Mouse (Mus musculus) spleen, adult 12 weeks (tissue): ENCODE results near the gene Rpl27.
"Not testable (repeated sequence)": the region's sequence is repeated elsewhere in the genome, so short reads cannot be mapped to it uniquely, and the experiment has no call there.

Experiments
- DNase-seq: peaks from one replicate; pipeline ENCODE4 v3.0.0; 2022; ENCODE audit warnings: low spot score

The Rpl27 gene

DNA sequence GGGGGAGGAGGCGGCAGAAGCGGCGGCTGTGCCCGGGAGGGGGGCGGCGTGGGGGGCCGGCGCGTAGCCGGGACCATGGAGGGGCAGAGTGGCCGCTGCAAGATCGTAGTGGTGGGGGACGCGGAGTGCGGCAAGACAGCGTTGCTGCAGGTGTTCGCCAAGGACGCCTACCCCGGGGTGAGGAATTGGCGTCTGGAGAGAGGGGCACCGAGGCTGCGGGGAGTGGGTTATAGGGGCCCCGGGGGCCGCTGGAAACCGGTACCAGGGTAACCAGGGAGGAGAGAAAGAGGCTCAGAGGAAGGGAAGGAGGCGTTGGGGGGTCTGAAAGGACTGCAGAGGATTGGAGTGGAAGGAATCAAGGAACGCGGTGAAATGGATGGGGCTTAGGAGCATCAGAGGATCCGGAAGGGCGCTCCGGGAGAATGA is 26.2 kb downstream of the Rpl27 start:
- DNase-seq, result no peak

DNA sequence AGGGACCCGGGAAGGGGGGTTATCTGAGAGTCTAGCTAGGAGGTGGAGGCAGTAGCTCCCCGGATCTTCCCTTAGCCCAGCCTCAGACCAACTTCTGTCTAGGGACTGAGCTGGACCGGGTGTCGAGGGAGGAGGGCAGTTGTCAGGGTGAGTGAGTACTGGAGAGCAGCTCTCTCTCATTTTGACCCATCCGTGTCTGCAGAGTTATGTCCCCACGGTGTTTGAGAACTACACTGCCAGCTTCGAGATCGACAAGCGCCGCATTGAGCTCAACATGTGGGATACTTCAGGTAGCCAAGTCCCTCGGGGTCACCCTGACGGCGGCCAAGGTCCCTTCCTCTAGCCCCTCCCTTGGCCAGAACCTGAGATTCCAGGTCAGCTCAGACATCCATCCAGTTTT is 26.6 kb downstream of the Rpl27 start:
- no peak for DNase-seq

DNA sequence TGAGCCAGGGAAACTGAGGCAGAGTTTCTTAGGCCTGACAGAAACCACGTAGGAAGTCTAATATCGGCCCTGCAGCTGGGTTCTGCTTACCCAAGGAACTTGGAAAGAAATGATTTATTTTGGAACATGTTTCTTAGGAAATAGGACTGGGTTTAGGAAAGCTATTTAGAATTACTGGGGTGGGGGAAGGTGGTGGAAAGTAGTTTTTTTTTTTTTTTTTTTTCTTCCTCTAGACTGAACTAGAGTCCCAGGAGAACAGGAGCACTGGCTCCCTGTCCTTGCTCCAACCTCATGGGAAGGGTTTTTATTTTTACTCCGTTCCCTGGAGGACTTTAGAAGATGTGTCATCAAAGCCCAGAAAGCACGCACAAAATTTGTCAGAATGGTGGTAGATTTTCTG is 27.1 kb downstream of the Rpl27 start:
- DNase-seq, result no peak

DNA sequence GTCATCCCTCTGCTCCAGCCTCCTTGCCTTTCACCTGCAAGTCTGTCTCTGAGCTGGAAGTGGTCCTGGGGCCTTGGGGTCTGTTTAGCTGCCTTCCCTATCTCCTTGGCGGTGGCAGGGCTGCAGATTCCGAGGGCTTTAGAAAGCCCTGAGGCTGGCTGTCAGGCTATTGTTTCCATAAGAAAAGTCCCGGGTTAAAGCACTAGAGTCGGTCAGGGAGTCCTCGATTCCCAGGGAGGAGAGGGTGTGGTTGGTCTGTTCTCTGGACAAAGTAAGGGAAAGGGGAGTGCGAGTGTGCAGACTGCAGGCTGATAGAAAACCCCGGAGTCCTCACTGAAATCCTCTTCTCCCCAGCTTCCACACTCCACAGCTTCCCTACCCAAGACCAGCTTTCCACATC is 28.1 kb downstream of the Rpl27 start:
- no peak for DNase-seq

DNA sequence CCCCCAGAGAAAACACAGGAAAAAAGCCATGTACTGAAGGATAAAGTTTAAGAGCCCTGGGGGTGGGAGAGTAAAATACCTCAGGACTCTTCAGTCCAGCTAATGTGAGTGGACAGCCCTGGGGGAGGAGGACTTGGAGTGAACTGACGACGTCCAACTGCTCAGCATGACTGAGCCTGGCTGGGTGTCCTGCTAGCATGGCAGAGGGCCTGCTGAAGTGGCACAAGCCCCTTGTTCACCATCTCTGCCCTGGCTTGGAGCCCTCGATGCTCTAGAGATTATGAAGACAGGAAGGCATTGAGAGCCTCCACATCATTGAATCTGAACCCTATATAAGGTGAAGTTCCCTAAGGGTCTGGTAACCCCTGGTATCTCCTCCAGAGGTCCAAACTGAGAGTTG is 29.8 kb downstream of the Rpl27 start:
- DNase-seq, result no peak

DNA sequence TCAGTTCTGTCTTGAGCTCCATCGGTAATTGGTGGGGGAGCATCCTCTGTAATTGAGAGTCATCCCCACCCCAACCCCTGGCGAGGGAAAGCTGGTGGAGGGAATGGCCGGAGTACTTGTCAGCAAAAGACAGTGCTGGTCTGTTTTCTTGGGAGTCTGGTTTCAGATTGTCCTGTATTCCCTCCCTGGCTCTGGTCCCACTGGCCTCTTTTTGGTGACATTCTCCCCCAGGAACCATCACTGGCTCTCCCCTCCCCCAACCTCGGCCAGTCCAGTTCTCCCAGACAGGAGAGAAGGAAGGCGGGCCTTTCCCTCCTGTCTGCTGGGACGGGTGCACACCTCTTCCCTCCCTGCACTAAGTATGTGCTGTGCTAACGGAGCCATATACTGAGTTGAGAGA is 30.2 kb downstream of the Rpl27 start:
- DNase-seq, result no peak

DNA sequence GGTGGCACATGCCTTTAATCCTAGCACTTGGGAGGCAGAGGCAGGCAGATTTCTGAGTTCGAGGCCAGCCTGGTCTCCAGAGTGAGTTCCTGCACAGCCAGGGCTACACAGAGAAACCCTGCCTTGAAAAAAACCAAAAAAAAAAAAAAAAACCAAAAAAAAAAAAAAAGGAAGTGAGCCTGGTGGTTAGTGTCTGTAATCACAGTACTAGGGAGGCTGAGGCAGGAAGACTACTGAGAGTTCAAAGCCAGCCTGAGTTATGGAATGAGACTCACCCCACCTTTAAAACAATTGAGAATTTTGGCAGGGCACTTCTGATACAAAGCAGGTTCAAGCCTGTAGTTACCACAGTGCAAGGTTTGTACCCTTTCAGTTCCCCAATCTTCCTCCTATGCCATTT is 31.6 kb downstream of the Rpl27 start:
- DNase-seq, result not testable (repeated sequence)

DNA sequence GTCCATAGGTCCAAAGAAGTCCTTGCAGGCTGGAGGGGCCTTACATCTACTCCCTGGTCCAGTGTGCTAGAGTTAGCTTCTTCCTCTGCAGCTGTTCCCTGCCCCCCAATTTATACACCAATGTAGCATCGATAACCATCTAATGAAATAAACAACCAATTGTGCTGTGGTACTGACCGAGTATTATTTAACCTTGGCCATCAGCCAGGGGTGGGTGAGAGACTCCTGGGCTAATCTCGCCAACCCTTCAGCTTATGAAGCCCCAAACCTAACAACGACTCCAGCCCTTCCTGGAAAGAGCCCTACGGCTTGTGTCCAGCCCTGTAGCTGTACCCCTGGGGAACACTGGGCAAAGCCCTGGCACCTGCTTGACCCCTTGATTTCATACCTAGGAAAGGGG is 32.2 kb downstream of the Rpl27 start:
- no peak for DNase-seq

DNA sequence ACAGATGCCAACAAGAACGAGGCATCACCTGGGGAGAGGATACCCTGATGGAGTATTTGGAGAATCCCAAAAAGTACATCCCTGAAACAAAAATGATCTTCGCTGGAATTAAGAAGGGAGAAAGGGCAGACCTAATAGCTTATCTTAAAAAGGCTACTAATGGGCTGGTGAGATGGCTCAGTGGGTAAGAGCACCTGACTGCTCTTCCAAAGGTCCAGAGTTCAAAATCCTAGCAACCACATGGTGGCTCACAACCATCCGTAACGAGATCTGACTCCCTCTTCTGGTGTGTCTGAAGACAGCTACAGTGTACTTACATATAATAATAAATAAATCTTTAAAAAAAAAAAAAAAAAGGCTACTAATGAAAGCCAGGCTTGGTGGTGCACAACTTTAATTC is 34.3 kb downstream of the Rpl27 start:
- not testable (repeated sequence) for DNase-seq

DNA sequence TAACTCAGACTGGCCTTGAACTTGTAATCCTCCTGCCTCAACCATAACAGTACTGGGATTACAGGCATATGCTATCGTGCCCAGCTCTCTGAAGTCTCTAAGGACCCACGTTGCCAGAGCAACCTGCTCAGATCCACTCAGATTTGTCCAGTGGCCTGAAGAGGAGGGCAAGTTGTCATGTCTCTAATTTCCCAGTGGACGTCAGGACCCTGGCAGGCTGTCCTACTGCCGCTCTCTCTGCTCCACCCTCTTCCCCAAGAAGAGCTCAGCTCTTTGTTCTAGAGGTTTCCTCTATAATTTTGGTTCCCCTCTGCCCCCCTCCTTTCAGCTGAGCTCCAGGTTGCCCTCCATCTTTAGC is 35.1 kb downstream of the Rpl27 start:
- no peak for DNase-seq

DNA sequence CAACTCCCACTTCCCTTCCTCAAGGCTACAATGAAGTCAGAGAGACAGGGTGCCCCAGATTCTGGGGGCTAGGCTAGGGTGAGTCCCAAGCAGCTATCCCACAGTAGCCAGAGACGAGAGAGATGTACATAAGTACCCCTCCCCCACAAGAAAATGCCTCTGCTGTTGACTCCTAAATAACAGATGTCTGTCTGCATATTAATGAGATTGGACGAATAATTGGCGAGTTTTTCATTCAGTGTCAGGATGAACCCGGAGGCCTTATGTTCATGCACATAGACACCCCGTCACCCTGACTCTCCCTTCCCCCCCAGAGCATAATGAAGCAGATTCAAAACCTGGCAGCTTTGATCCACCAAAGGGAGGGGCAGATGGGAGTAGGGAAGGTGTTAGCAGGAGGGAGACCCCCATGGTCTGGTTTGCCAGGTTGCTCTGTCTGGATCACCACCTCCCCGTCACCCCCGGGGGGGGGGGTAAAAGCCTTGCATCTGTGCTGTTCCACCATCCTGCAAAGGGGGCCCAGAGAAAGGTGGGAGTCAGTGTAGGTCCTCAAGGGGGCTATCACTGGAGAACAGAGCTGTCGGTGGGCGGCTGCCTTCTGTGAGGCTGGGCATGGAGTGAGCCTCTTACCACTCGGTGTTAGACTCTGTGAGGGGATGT is 35.6 kb downstream of the Rpl27 start:
- no peak for DNase-seq

DNA sequence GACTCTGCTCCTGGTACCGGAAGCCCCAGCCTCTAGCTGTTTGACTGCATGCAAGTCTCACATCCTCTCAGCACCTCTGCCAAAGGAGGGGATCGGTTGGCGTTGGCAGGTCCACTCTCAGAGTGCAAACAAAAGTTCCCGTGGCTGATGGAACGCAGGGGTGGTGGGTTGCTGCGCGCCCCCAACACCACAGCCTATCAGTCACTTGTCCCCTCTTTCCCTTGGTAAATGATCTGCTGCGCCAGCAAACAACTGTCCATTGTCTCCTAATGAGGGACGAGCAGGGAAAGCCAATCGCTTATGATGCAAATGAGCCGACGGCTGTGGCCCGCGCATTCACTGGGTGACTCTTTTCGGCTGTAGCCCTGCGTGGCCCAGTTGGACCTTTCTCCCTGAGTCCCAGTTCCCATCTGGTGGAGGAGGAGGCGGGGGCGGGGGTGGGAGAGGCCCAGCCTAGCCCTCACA is 37.1 kb downstream of the Rpl27 start:
- no peak for DNase-seq

DNA sequence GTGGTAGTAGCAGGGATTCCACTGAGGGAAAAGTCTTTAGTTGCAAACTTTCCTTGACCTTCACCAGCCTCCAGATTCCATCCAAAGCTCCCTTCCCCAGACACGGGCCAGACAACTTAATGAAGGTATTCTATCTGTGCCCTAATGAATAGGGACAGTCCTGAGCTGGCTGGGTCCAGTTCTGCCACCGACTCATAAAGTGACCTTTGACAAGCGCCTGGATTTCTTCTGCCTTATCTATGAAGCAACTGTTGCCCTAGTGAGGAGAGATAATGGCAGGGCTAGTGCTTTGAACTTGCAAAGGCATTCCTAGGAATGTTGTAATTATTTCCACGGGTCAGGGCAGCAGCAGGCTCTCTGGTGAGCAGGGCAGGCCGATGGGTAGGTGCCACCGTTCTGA is 38.8 kb downstream of the Rpl27 start:
- no peak for DNase-seq

DNA sequence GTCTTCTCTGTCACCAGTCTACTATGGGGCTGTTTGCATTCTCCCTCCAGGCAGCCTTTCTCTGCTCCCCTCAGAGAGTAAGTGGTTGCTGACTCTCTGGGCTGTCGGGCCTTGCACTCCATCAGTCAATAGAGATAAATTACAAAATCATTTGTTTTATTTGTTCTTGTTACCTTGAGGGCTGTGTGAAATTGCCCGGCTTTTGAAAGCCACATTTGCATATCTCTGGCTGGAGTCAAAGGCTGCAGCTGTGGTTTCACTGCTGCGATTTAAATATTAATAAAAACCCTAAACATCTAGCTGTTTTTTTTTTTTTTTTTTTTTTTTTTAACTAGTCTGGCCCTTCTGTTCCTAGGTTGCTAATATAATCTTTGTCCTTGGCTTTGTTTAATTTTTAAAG is 41.7 kb downstream of the Rpl27 start:
- DNase-seq, result no peak

DNA sequence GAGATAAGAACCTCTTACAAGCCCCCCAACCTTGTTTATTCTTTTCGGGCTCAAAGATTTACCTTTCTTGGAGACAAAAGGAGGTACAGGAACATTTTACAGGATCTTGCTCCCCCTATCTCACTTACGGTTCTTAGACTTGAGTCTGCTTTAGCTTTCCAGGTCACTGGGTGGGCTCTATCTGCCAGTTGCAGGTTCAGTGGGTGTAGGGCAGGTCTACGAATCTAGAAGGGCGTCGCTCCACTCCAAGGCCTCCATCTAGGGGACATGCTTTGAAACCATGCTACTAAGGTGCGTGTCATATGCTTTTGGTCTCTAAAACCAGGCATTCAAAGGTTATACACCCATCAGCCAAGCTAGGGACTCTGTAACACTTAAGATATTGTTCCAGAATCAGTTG is 42.1 kb downstream of the Rpl27 start:
- DNase-seq, result no peak

DNA sequence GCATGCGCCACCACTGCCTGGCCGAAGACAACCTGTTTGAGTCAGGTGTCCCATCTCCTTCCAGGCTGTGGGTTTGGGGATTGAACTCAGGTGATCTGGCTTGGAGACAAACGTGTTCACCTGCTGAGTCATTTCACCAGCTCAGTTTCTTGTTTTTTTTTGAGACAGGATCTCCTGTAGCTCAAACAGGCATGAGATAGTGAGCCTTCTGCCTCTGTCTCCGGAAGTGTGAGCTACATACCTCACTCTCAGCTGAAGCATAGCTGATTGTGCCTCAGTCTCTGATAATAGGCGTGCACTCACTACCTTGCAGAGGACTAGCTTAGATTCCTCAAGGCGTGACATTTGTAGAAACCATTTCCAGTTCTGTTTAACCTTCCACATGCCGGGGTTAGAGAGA is 42.7 kb downstream of the Rpl27 start:
- no peak for DNase-seq

DNA sequence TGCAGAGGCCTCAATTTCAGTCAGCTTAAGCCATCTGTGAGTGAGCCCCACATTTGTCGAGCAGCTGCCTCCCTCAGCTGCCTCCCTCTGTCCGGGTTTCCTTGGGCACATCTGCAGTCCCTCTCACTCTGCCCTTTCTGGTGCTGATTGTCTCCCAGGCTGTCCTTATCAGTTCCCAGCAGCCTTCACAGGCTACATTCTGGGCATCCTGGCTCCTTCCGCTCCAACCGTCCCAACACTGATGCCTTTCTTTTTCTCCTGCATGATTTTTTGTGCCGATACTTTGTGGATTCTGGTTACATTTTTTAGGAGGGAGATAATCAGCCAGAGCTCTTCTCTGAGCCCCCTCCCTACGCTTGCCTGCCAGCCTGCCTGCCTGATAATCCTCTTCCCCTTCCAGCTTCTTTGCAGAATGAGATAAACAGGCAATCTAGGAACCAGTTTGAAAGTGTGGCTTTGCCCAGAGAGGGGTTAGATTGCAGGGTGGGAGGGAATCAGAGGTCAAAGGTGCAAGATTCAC is 43.5 kb downstream of the Rpl27 start:
- DNase-seq, result no peak

DNA sequence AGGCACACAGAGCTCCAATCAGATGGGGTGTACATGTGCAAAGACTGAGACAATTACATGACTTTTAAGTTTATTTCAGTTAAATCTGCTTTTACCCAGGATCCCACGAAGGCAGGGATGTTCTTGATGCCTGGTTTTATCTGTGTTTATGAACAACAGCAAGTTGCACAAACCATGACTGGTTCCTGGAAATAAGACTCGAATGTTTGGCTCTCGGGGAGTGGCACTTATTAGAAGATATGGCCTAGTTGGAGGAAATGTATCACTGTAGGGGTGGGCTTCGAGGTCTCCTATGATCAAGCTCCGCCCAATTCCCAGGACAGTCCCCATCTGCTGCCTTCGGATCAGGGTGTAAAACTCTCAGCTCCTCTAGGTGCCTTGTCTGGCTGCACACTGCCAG is 44.0 kb downstream of the Rpl27 start:
- DNase-seq, result no peak
